Mouse (Mus musculus) myocyte (in vitro differentiated cells): ENCODE measurements at regions not wholly inside any gene's neighbourhood (a gene's known extent, or its start where the extent isn't known, plus 50 kb on each side); places are given as distances from the start of the nearest gene placed in this dataset.

Experiments used
- H3K27me3 ChIP-seq: one replicate; pipeline ENCODE4 v1.6.1; 2011; ENCODE audit not compliant: control insufficient read depth, insufficient read depth, insufficient read length
- H3K36me3 ChIP-seq: one replicate; pipeline ENCODE4 v1.6.1; 2011; ENCODE audit not compliant: control insufficient read depth, insufficient read depth
- H3K4me2 ChIP-seq: one replicate; pipeline ENCODE4 v1.6.1; 2011; ENCODE audit warnings: low read depth, control low read depth
- H3K4me3 ChIP-seq: one replicate; pipeline ENCODE4 v1.5.1; 2011; ENCODE audit warnings: mild to moderate bottlenecking, control low read depth, moderate library complexity
- H3K79me2 ChIP-seq: one replicate; pipeline ENCODE4 v1.6.1; 2011; ENCODE audit not compliant: control insufficient read depth, insufficient read depth
- H3ac ChIP-seq: one replicate; pipeline ENCODE4 v1.6.1; 2011; ENCODE audit not compliant: control insufficient read depth, insufficient read length
- CEBPB ChIP-seq: IDR thresholded peaks from 2 replicates; pipeline ENCODE4 v1.6.1; 2011; ENCODE audit warnings: mild to moderate bottlenecking, moderate library complexity; ENCODE audit not compliant: poor library complexity, insufficient read depth, severe bottlenecking
- E2F4 ChIP-seq: IDR thresholded peaks from one replicate; pipeline ENCODE4 v1.6.1; 2011; ENCODE audit warnings: mild to moderate bottlenecking, control low read depth, moderate library complexity; ENCODE audit not compliant: insufficient read depth
- MAX ChIP-seq: IDR thresholded peaks from one replicate; pipeline ENCODE4 v1.6.1; 2011; ENCODE audit warnings: low read depth, mild to moderate bottlenecking, control low read depth
- MYOD1 ChIP-seq, 3 experiments: IDR thresholded peaks; one replicate each; pipeline ENCODE4 v1.6.1; 2011; ENCODE audit warnings: control low read depth in 2 of 3, low read depth in 2 of 3, mild to moderate bottlenecking in 2 of 3, moderate library complexity in 1 of 3; ENCODE audit not compliant: insufficient read length in 2 of 3, control insufficient read depth in 1 of 3
- MYOG ChIP-seq, 3 experiments: IDR thresholded peaks; one replicate each; pipeline ENCODE4 v1.6.1; 2011; ENCODE audit warnings: control low read depth in 2 of 3, low read depth in 2 of 3, mild to moderate bottlenecking in 2 of 3; ENCODE audit not compliant: insufficient read length in 2 of 3, control insufficient read depth in 1 of 3, insufficient read depth in 1 of 3
- POLR2A ChIP-seq: IDR thresholded peaks from one replicate; pipeline ENCODE4 v1.6.1; 2011; ENCODE audit warnings: low read depth, mild to moderate bottlenecking, control low read depth, moderate library complexity; ENCODE audit not compliant: insufficient read length
- POLR2AphosphoS2 ChIP-seq: IDR thresholded peaks from one replicate; pipeline ENCODE4 v1.6.1; 2011; ENCODE audit warnings: low read depth, control low read depth; ENCODE audit not compliant: insufficient read length
- REST ChIP-seq: IDR thresholded peaks from one replicate; pipeline ENCODE4 v1.6.1; 2011; ENCODE audit warnings: mild to moderate bottlenecking, control low read depth, moderate library complexity; ENCODE audit not compliant: insufficient read depth, insufficient read length
- SRF ChIP-seq: IDR thresholded peaks from one replicate; pipeline ENCODE4 v1.6.1; 2011; ENCODE audit warnings: low read depth; ENCODE audit not compliant: control insufficient read depth, insufficient read length
- TCF12 ChIP-seq: IDR thresholded peaks from one replicate; pipeline ENCODE4 v1.6.1; 2011; ENCODE audit warnings: mild to moderate bottlenecking, control low read depth; ENCODE audit not compliant: poor library complexity, insufficient read depth, severe bottlenecking
- TCF3 ChIP-seq: IDR thresholded peaks from one replicate; pipeline ENCODE4 v1.6.1; 2011; ENCODE audit warnings: low read depth, control low read depth; ENCODE audit not compliant: insufficient read length
- USF1 ChIP-seq: IDR thresholded peaks from one replicate; pipeline ENCODE4 v1.6.1; 2011; ENCODE audit warnings: low read depth, mild to moderate bottlenecking, control low read depth, moderate library complexity

- H3K4me2 ChIP-seq, result no peak overlapping the region
- H3ac ChIP-seq, result no peak overlapping the region
- no peaks in the 10 kb centered on the region for H3K27me3 ChIP-seq
- H3K36me3 ChIP-seq, result no peaks in the 10 kb centered on the region
- H3K4me3 ChIP-seq, result no peak overlapping the region
- no peak for TF ChIP-seq REST
- peak in 2 of 3 experiments; percentile 82 for TF ChIP-seq MYOD1 (IDR thresholded peaks at IDR 0.05; ENCODE audit: control insufficient read depth in 1 of 3, insufficient read length in 2 of 3, low read depth in 2 of 3)
- TF ChIP-seq MYOG (IDR thresholded peaks at IDR 0.05; ENCODE audit: control insufficient read depth in 1 of 3, insufficient read depth in 1 of 3, insufficient read length in 2 of 3, low read depth in 2 of 3), result peak in 1 of 3 experiments; percentile 51
- no peak for TF ChIP-seq MAX
- TF ChIP-seq TCF12, result no peak
- TF ChIP-seq E2F4, result no peak
- no peak for TF ChIP-seq SRF
- no peaks in the 10 kb centered on the region for H3K79me2 ChIP-seq
These were observed 911.4 kb upstream of the Adgrl2 start for GRCm38 (mm10) chr3:149901783-149902182.

GRCm38 (mm10) chr3:149876553-149876952, 886.2 kb upstream of the Adgrl2 start:
- Histone ChIP-seq H3K27me3 (no peaks in the 10 kb centered on the region), H3K36me3 (no peaks in the 10 kb centered on the region), H3K4me2 (no peak overlapping the region), H3ac (no peak overlapping the region), H3K4me3 (no peak overlapping the region), H3K79me2 (no peaks in the 10 kb centered on the region)
- TF ChIP-seq MYOD1 (IDR thresholded peaks at IDR 0.05; ENCODE audit: control insufficient read depth in 1 of 3, insufficient read length in 2 of 3, low read depth in 2 of 3) (peak in 1 of 3 experiments; percentile 56), TCF3 (no peak)

GRCm38 (mm10) chr3:149865945-149866344, 875.6 kb upstream of the Adgrl2 start:
- Histone ChIP-seq H3K4me2 (no peak overlapping the region), H3K4me3 (no peak overlapping the region), H3ac (no peak overlapping the region), H3K36me3 (no peaks in the 10 kb centered on the region), H3K27me3 (no peaks in the 10 kb centered on the region), H3K79me2 (no peaks in the 10 kb centered on the region)
- TF ChIP-seq POLR2A, result no peak
- TF ChIP-seq POLR2AphosphoS2, result no peak
- TF ChIP-seq MYOD1 (IDR thresholded peaks at IDR 0.05; ENCODE audit: control insufficient read depth in 1 of 3, insufficient read length in 2 of 3, low read depth in 2 of 3), result no peak
- no peak for TF ChIP-seq CEBPB
- no peak for TF ChIP-seq E2F4
- no peak for TF ChIP-seq REST
- TF ChIP-seq MYOG (IDR thresholded peaks at IDR 0.05; ENCODE audit: control insufficient read depth in 1 of 3, insufficient read depth in 1 of 3, insufficient read length in 2 of 3, low read depth in 2 of 3), result no peak
- TF ChIP-seq TCF12, result no peak
- no peak for TF ChIP-seq MAX
- TF ChIP-seq USF1, result no peak
- TF ChIP-seq TCF3, result no peak
- TF ChIP-seq SRF, result no peak

GRCm38 (mm10) chr3:149846941-149847539, 856.7 kb upstream of the Adgrl2 start:
- Histone ChIP-seq H3K4me3 (no peak overlapping the region), H3K27me3 (no peaks in the 10 kb centered on the region), H3K36me3 (no peaks in the 10 kb centered on the region), H3ac (no peak overlapping the region), H3K79me2 (no peaks in the 10 kb centered on the region), H3K4me2 (peak overlapping the region; percentile 22)
- TF ChIP-seq MYOD1 (IDR thresholded peaks at IDR 0.05; ENCODE audit: control insufficient read depth in 1 of 3, insufficient read length in 2 of 3, low read depth in 2 of 3) (peak in 2 of 3 experiments; percentile 50 to 65), MAX (no peak)

- no peak overlapping the region for H3K4me2 ChIP-seq
- H3K4me3 ChIP-seq, result no peak overlapping the region
- H3ac ChIP-seq, result no peak overlapping the region
- no peak for TF ChIP-seq MYOD1 (IDR thresholded peaks at IDR 0.05; ENCODE audit: control insufficient read depth in 1 of 3, insufficient read length in 2 of 3, low read depth in 2 of 3)
- no peak for TF ChIP-seq POLR2A
- no peak for TF ChIP-seq E2F4
- TF ChIP-seq MAX, result no peak
- TF ChIP-seq POLR2AphosphoS2, result no peak
- TF ChIP-seq USF1, result no peak
- TF ChIP-seq CEBPB, result no peak
- no peak for TF ChIP-seq TCF3
- no peak for TF ChIP-seq SRF
- no peak for TF ChIP-seq REST
- no peak for TF ChIP-seq TCF12
- TF ChIP-seq MYOG (IDR thresholded peaks at IDR 0.05; ENCODE audit: control insufficient read depth in 1 of 3, insufficient read depth in 1 of 3, insufficient read length in 2 of 3, low read depth in 2 of 3), result no peak
- H3K27me3 ChIP-seq, result no peaks in the 10 kb centered on the region
- no peaks in the 10 kb centered on the region for H3K36me3 ChIP-seq
- H3K79me2 ChIP-seq, result no peaks in the 10 kb centered on the region
These were observed 855.6 kb upstream of the Adgrl2 start for GRCm38 (mm10) chr3:149845826-149846486.
